Mouse (Mus musculus) small intestine, adult 2 months (tissue): ENCODE data around the gene Ccdc96. TPM values are rescaled to one million over a fixed set of nuclear protein-coding genes. Genes with fewer than 3 reads are reported as not detected.

ENCODE experiments used
- H3K27ac ChIP-seq: fragments of 200-500 bp; 2 replicates; pipeline ENCODE4 v1.5.1; 2012; ENCODE audit warnings: low read depth, low read length, control low read depth, inconsistent platforms; ENCODE audit not compliant: insufficient read depth
- H3K27me3 ChIP-seq: fragments of 200-500 bp; 2 replicates; pipeline ENCODE4 v1.6.1; 2012; ENCODE audit warnings: mild to moderate bottlenecking, moderate library complexity, low read length, inconsistent platforms; ENCODE audit not compliant: control insufficient read depth, insufficient read depth
- H3K36me3 ChIP-seq: fragments of 200-500 bp; 2 replicates; pipeline ENCODE4 v1.6.1; 2012; ENCODE audit warnings: mild to moderate bottlenecking, low read length, control low read depth, inconsistent platforms; ENCODE audit not compliant: control insufficient read depth, insufficient read depth
- H3K4me1 ChIP-seq: fragments of 200-500 bp; 2 replicates; pipeline ENCODE4 v1.6.1; 2012; ENCODE audit warnings: low read length, inconsistent platforms, mixed read lengths; ENCODE audit not compliant: control insufficient read depth, insufficient read depth, insufficient read length
- H3K4me3 ChIP-seq: fragments of 200-500 bp; 2 replicates; pipeline ENCODE4 v1.5.1; 2012; ENCODE audit warnings: low read depth, mild to moderate bottlenecking, control low read depth, inconsistent platforms, low read length, moderate library complexity
- CTCF ChIP-seq: fragments of 200-500 bp; IDR thresholded peaks from 2 replicates; pipeline ENCODE4 v1.5.1; 2012; ENCODE audit warnings: low read depth, mild to moderate bottlenecking, control low read depth, inconsistent platforms, low read length, moderate library complexity, mixed read lengths; ENCODE audit not compliant: insufficient replicate concordance, insufficient read length; ENCODE audit errors: extremely low read depth
- POLR2A ChIP-seq: fragments of 200-500 bp; IDR thresholded peaks from 2 replicates; pipeline ENCODE4 v1.6.1; 2012; ENCODE audit warnings: low read depth, mild to moderate bottlenecking, control low read depth, inconsistent platforms, low read length, moderate library complexity
- WGBS: fragments of 180-500 bp; shearing (Covaris S2); methylation state at CpG from one replicate; pipeline ENCODE4 v1.1.7; 2018; 5-methylcytosine and 5-hydroxymethylcytosine counted together
- polyA plus RNA-seq: library from polyadenylated mRNA; depleted of rRNA; stranded (reverse); fragments of >200 nt; gene quantifications from 2 replicates; pipeline ENCODE4 v1.2.3, GENCODE M21; 2012

The Ccdc96 gene
- polyA plus RNA-seq, 1 experiment, result not detected

DNA sequence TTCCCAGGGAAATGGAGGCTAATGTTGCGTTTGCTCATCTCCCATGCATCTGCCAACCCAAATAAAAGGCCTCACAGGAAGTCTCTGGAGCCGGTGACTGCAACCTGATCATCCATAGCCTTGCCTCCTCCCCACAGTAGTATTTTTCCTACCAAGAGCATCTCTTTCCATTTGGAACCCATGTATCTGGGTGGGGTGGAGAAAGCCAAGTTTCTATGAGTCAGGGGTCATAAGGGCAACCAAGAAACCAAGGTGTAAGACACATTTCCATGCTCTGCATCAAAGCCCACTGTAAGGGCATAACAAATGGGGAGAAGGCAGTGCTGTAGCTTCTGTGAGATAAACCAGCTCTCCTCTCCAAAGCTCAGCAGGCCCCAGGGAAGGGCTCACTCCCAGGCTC, 23.2 kb upstream of the Ccdc96 start:
- 72% methylated on average over 2 of the region's 2 CpGs for WGBS
- Histone ChIP-seq H3K27ac (no peak overlapping the region), H3K27me3 (no peaks in the 10 kb centered on the region), H3K4me1 (peaks cover 6% of the 10 kb centered on the region; the same call in 1 of the 2 replicates), H3K4me3 (no peak overlapping the region), H3K36me3 (no peaks in the 10 kb centered on the region)
- TF ChIP-seq POLR2A (no peak), CTCF (no peak)

GRCm38 (mm10) chr5:36462810-36463209, 21.6 kb upstream of the Ccdc96 start:
- H3K4me3 ChIP-seq, result no peak overlapping the region
- TF ChIP-seq POLR2A (no peak), CTCF (peak; percentile 97)
- 18% methylated on average over 7 of the region's 7 CpGs for WGBS

DNA sequence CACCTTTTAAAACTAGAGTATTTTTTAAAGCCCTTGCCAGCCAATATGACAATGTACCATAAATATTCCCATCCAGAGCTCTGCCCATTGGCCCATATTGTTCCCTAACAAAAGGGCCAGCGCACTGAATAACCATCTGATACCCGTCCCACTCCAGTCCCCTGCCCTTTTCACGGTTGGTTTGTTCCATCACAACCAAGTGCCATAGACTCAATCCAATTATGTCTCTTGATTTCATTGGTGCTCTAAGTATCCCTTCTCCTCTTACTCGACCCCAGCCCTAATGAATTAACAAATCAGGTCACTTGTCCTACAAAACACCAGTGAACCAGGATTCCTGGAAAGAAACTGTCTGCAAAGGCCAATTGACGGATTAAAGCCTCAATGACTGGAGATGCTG, 21.0 kb upstream of the Ccdc96 start:
- H3K4me3 ChIP-seq, result no peak overlapping the region
- H3K27ac ChIP-seq, result no peak overlapping the region
- WGBS, result 75% methylated on average over 5 of the region's 5 CpGs
- peaks cover 6% of the 10 kb centered on the region; the same call in 1 of the 2 replicates for H3K4me1 ChIP-seq
- 0 out of 2 replicates have a peak, but pooled peaks cover under 1% of the 10 kb centered on the region for H3K36me3 ChIP-seq
- no peak for TF ChIP-seq CTCF
- TF ChIP-seq POLR2A, result no peak
- no peaks in the 10 kb centered on the region for H3K27me3 ChIP-seq

More at GRCm38 (mm10) chr5:36462810-36463209, 21.6 kb upstream of the Ccdc96 start:
- Histone ChIP-seq H3K27me3 (no peaks in the 10 kb centered on the region), H3K36me3 (no peaks in the 10 kb centered on the region), H3K27ac (no peak overlapping the region), H3K4me1 (peaks cover 6% of the 10 kb centered on the region; the same call in 1 of the 2 replicates)

DNA sequence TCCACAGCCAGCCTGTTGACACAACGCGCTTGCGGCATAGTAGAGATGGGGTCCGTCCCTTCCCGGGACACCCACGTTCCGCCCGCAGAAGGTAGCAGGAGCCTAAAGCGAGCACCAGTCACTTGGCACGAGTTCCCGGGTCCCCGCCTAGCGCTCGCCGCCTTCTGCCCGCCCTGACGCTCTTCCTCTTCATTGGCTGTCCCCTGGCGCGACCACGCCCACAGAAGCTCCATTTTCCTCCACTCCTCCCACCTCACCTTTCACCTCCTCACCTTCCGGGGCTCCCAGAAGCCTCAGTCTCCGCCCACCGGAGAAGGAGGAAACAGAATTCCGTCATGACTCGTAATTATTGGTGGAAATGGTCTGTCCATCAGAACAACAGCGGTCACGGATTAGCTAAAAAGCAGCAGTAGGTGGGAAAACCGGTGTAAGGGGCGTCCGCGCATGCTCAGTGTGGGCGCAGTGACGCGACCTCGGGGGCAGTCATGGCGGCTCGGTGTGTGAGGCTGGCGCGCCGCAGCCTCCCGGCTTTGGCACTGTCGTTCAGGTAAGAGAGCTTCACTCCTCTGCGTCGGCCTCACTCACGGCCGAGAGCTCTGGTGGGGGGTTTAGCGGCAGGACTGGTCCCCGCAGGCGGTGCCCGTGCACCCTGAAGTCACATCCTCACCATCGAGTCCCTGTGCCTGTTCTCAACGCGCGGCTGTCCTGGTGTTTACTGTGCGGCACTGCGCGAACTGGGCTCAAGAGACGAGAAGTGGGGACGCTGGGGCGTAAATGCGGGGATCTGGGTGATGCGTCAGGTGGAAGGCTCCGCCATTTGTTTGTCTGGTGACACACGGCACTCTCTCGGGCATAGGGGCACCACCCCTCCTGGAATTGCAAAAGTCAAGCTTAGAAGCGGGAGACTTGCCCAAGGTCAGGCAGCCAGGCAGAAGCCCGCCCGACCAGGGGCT, 19.4 kb upstream of the Ccdc96 start, which contains the start of gene Grpel1:
TSS of gene Grpel1 (plus strand) at position 290 of the 953 bp plus-strand sequence.
- peak; percentile 63 for TF ChIP-seq POLR2A
- no peak for TF ChIP-seq CTCF
- Histone ChIP-seq H3K4me1 (peaks cover 6% of the 10 kb centered on the region; the same call in 1 of the 2 replicates), H3K27ac (peak within 1 kb of the TSS; percentile 49; the same call in 1 of the 2 replicates), H3K36me3 (peaks cover 9% of the 10 kb centered on the region), H3K27me3 (no peaks in the 10 kb centered on the region), H3K4me3 (peak within 1 kb of the TSS; percentile 85)
- WGBS, result 1% methylated on average over 66 of the region's 68 CpGs

DNA sequence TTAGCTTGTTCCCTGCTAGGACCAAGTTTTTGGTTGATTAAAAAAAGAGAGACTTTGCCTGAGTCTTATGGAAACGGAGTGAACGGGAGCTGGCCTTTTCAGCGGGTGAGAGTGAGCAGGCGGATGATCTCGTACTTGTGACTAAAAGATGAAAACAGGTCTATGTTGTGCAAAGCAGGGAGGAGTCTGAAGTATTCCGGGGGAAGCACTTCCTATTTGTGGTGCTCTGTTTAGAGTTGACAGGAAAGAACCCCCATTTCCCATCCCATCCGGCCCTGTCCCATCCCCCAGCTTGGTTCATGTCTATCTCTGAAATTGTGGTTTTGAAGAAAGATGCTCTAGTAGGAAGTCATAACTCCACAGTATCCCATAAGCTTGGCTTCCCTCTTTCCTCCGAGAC, 18.5 kb upstream of the Ccdc96 start:
- Histone ChIP-seq H3K4me3 (peak overlapping the region; percentile 85; the same call in 1 of the 2 replicates), H3K4me1 (peaks cover 6% of the 10 kb centered on the region; the same call in 1 of the 2 replicates), H3K27me3 (no peaks in the 10 kb centered on the region), H3K36me3 (peaks cover 17% of the 10 kb centered on the region), H3K27ac (no peak overlapping the region)
- 7% methylated on average over 8 of the region's 8 CpGs for WGBS
- TF ChIP-seq CTCF (no peak), POLR2A (no peak)

GRCm38 (mm10) chr5:36471206-36471605, 13.2 kb upstream of the Ccdc96 start:
- WGBS, result 92% methylated on average over 8 of the region's 8 CpGs
- Histone ChIP-seq H3K4me1 (no peaks in the 10 kb centered on the region), H3K36me3 (peaks cover 44% of the 10 kb centered on the region), H3K27me3 (no peaks in the 10 kb centered on the region), H3K27ac (no peak overlapping the region), H3K4me3 (no peak overlapping the region)
- TF ChIP-seq CTCF, result no peak
- no peak for TF ChIP-seq POLR2A
